Mouse (Mus musculus) lung, postnatal 14 days (tissue): Measurements from ENCODE around the gene Crmp1.

Source experiments
- DNase-seq: peaks from one replicate; pipeline ENCODE4 v3.0.0; 2021

Gene Crmp1

DNA sequence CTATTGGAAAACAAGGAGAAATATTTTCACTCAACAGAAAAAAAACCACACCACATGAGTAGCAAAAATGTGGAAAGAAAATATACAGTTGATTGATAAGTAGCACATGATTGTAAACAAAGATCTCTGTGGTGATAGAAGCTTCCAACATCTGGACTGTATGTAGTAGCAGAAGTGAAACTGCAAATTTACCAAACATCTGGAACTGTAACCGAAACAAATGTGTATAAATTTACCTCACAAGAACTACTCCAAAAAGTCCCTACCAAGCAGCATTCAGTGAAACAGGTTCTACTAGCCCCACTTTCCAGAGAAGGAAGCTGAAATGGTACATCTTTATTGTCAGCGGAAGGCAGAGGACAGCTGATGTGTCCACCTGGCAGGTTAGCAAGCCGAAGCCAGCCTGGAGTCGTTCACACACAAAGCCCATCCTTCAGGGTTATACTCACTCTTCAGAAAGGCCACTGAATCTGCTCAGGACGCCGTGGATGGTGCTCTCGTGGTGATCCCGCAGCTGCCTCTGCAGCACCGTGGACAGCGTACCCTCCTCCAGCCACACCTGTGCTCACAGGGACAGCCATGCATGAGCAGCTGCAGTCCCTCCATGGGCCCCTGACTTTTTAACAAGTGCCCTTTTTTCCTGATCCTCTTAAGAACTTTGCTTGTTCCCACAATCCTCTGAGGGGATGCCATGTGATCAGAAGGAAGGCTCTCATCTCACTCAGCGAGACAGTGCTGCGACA, 71.4 kb downstream of the Crmp1 start:
- no peak for DNase-seq

- DNase-seq = no peak
Observed at GRCm38 (mm10) chr5:37318715-37319114, 77.0 kb downstream of the Crmp1 start.

DNA sequence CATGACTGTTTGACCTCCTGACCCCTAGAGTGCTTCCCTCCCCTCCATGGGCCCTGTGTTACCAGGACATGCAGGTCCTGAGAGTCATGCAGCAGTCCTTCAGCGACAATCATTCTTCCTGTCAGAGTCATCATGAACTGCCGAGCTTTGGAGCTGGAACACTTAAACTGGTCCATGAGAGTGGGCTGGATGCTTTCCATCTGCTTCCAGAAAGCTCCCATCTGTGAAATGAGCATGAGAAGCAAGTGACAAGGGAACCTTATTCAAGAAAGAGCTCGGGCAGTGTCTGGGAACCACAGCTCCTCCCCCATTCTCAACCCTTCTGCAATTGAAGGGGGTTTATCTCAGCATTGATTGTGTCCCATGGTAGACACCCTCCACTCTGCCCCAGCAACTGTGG, 78.4 kb downstream of the Crmp1 start:
- DNase-seq = no peak

- DNase-seq = no peak
Observed at GRCm38 (mm10) chr5:37320761-37321160, 79.0 kb downstream of the Crmp1 start.

GRCm38 (mm10) chr5:37326675-37327074, 84.9 kb downstream of the Crmp1 start:
- no peak for DNase-seq

- no peak for DNase-seq
Observed at GRCm38 (mm10) chr5:37330449-37331132, 88.9 kb downstream of the Crmp1 start.

GRCm38 (mm10) chr5:37331133-37331505, 89.4 kb downstream of the Crmp1 start:
- DNase-seq = no peak

DNA sequence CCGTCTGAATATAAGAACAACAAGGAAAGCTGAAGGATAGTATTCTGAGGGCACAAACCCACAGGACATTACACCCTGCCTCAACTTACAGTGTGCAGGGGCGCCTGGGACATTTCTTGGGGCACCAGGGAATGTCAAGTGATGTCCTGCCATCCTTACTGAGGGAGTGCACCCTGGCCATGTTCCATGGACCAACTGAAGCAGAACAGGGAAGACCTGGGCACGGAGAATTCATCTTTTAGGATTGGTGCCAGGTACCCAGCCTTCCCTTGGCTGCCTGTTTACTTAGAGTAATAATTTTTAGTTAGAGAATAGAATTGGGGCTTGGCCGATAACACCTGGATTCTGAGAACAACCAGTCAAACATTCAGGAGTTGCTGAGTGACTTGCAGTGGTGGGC, 90.3 kb downstream of the Crmp1 start:
- no peak for DNase-seq

GRCm38 (mm10) chr5:37335061-37335460, 93.3 kb downstream of the Crmp1 start:
- no peak for DNase-seq

DNA sequence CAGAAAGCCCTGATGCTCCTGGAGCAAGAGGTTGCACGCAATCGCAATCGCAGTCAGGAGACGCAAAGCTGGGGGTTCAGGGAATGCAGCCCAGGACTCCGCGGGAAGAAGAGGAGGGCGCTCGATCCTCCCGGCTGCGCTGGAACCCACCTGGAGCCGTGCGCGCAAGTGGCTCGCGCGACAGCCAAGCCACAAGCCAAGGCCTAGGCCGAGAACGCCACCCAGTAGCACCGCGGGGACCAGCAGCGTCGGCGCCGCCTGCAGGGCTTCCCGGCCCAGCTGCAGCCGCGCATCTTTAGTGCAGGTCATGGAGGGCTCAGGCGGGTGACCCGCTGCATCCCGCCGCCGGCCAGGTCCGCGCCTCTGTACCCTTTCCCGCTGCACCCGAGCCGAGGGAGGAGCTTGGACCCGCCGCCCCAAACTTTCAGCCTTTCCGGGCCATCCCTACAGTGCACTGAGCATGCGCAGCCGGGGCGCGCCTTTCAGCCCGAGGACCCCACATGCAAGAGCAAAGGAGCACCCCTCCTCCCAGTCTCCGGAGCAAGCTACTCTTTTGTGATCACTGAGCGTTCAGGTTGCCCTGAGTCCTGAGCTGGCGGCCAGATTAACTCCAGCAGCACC, 94.9 kb downstream of the Crmp1 start, which contains the start of gene Evc:
TSS of gene Evc (minus strand) at position 410 of the 621 bp plus-strand sequence.
- DNase-seq = peak; percentile 59

DNA sequence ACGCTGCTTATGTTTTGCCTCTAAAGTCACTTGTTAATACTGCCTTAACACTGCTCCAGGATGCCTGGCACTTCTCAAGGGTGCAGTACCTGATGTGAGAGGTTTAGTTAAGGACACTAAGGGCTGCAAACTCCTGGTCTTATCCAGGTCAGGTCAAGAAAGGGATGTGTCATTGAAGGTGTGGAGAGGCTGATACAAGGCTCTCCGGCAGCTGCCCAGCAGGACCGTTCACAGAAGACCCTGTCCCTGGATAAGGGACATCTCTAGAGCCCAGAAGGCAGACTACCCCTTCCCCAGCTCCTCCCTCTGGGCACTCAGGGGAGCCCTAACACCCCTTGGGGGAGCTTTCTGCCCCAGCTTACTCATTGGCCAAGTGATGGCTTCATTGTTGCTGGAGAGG, 96.0 kb downstream of the Crmp1 start:
- no peak for DNase-seq

DNA sequence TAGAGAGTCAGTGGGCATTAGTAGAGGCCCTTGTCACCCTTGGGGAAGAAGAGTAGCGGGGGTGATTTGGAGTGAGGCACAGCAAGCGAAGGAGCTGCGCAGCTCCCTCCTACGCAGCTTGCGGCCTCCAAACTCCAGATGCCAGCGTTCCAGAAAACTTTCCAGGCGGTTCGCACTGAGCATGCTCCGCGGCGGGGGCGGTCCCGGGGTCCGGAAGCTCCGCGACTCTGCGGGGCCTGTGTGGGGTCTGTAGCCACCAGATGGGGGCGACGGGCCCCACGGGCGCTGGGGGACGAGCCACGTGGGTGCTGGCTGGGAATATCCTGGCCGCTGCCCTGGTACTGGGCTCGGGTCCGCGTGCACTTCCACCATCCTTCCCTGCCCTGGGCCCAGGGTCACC, 96.5 kb downstream of the Crmp1 start, which contains the start of gene Evc2:
TSS of gene Evc2 (plus strand) at position 212 of the 400 bp plus-strand sequence.
- peak; percentile 65 for DNase-seq
